Mouse (Mus musculus): ENCODE measurements around the gene Tgfbr3.

DNA sequence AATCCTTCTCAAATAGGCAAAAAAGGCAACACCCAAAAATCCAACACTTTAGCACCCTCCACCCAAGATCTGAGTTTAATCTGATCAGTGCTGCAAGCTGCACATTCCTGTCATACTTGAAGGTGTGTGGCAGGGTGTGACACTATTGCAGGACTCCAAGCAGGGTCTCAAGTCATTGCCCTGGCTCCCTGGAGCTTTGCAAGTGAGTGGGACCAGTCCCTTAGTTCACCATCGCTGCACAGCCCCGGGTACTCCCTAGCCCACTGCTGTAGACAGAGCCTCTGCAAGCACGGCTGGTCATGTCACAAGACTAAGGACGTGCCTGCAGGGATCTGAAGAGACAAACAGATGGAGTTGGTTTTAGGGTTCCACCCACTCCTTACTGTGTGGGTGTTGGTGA is 230.8 kb downstream of the Tgfbr3 start:
- TF ChIP-seq POLR2AphosphoS2 (IDR thresholded peaks at IDR 0.05; ENCODE audit: insufficient read length, low read depth) (no peak), USF1 (IDR thresholded peaks at IDR 0.05; ENCODE audit: low read depth) (no peak)

Data from myocyte (in vitro differentiated cells).